Mouse (Mus musculus) neural tube, embryonic 15.5 days (tissue): ENCODE measurements around the gene Uba52. TPM values are rescaled to one million over a fixed set of nuclear protein-coding genes. Genes with fewer than 3 reads are reported as not detected.
"Not testable (repeated sequence)": the region's sequence is repeated elsewhere in the genome, so short reads cannot be mapped to it uniquely, and the experiment has no call there.

Experiments
- ATAC-seq: fragments of 200-750 bp; cut with Nextera tagmentation; 2 replicates; pipeline ENCODE4 v1.8.0; 2017; ENCODE audit warnings: mild to moderate bottlenecking, moderate TSS enrichment, moderate library complexity; ENCODE audit not compliant: low FRiP score
- H3K27ac ChIP-seq: fragments of 300-500 bp; sonication (generic); replicated peaks from 2 replicates; pipeline ENCODE4 v1.5.1; 2015; ENCODE audit warnings: mild to moderate bottlenecking, inconsistent platforms
- H3K27me3 ChIP-seq: fragments of 300-500 bp; sonication (generic); replicated peaks from 2 replicates; pipeline ENCODE4 v1.6.1; 2015; ENCODE audit warnings: inconsistent platforms
- H3K36me3 ChIP-seq: fragments of 300-500 bp; sonication (generic); 2 replicates; pipeline ENCODE4 v1.6.1; 2015; ENCODE audit warnings: inconsistent platforms
- H3K4me1 ChIP-seq: fragments of 300-500 bp; sonication (generic); 2 replicates; pipeline ENCODE4 v1.6.1; 2015; ENCODE audit warnings: inconsistent platforms
- H3K4me2 ChIP-seq: fragments of 300-500 bp; sonication (generic); 2 replicates; pipeline ENCODE4 v1.6.1; 2015; ENCODE audit warnings: inconsistent platforms, mild to moderate bottlenecking, moderate library complexity
- H3K4me3 ChIP-seq: fragments of 300-500 bp; sonication (generic); replicated peaks from 2 replicates; pipeline ENCODE4 v1.5.1; 2015; ENCODE audit warnings: mild to moderate bottlenecking, inconsistent platforms
- H3K9ac ChIP-seq: fragments of 300-500 bp; sonication (generic); replicated peaks from 2 replicates; pipeline ENCODE4 v1.6.1; 2015; ENCODE audit warnings: mild to moderate bottlenecking, inconsistent platforms
- H3K9me3 ChIP-seq: fragments of 300-500 bp; sonication (generic); replicated peaks from 2 replicates; pipeline ENCODE4 v1.6.1; 2016; ENCODE audit warnings: inconsistent platforms
- WGBS: fragments of 180-500 bp; shearing (Covaris S2); methylation state at CpG from one replicate; pipeline ENCODE4 v1.1.7; 2015; ENCODE audit warnings: mixed read lengths; 5-methylcytosine and 5-hydroxymethylcytosine counted together
- polyA plus RNA-seq: library from polyadenylated mRNA; unstranded; fragments of >200 nt; fragmentation: Nextera tagmentation; extraction: Ambion mirVana; gene quantifications from 2 replicates; pipeline ENCODE4 v1.2.1, GENCODE M21; 2015

The Uba52 gene
- polyA plus RNA-seq, 1 experiment from 2014 or later, result 653 TPM

DNA sequence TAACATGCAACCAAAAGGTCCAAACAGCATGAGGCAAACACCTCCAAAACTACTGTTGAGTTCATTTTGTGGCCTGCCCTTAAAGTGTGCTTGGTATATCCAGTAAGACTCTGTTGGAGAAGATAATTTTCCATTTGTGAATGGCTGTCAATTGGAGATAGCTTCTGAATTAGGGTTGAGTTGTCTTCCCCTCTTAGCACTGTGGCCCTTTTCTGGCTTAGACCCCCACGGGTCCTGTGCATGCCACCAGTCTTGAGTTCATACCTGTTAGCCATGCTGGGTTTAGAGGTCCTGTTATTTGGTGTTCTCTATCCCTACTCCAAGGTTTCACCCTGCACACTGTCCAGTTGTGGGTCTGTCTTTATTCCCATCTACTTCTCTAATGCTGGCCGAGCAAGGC, 1.2 kb upstream of the Uba52 start:
- Histone ChIP-seq H3K4me2 (no peak overlapping the region), H3K9me3 (no peaks in the 10 kb centered on the region), H3K27me3 (no peaks in the 10 kb centered on the region), H3K9ac (no peak overlapping the region), H3K4me3 (no peak overlapping the region), H3K36me3 (peaks cover 36% of the 10 kb centered on the region), H3K27ac (no peak overlapping the region), H3K4me1 (peaks cover 23% of the 10 kb centered on the region)
- ATAC-seq, result no peak
- 95% methylated on average over 2 of the region's 2 CpGs for WGBS

GRCm38 (mm10) chr8:70511174-70511573, 573 bp upstream of the Uba52 start:
- Histone ChIP-seq H3K4me3 (peak overlapping the region; percentile 94), H3K4me1 (peaks cover 23% of the 10 kb centered on the region), H3K9ac (peak overlapping the region; percentile 95), H3K4me2 (peak overlapping the region; percentile 98), H3K27ac (peak overlapping the region; percentile 97), H3K36me3 (peaks cover 30% of the 10 kb centered on the region)
- not testable (repeated sequence) for ATAC-seq, H3K27me3 ChIP-seq, H3K9me3 ChIP-seq
- WGBS, result 83% methylated on average over 6 of the region's 6 CpGs

- ATAC-seq, result no peak
- H3K4me1 ChIP-seq, result peaks cover 41% of the 10 kb centered on the region
- WGBS, result 15% methylated on average over 25 of the region's 25 CpGs
- H3K27me3 ChIP-seq, result no peaks in the 10 kb centered on the region
- H3K9me3 ChIP-seq, result no peaks in the 10 kb centered on the region
- H3K27ac ChIP-seq, result peak overlapping the region; percentile 97; the same call in 1 of the 2 replicates
- peak overlapping the region; percentile 98 for H3K4me2 ChIP-seq
- H3K9ac ChIP-seq, result peak overlapping the region; percentile 95
- H3K36me3 ChIP-seq, result peaks cover 29% of the 10 kb centered on the region
- H3K4me3 ChIP-seq, result peak overlapping the region; percentile 94
These were observed 1.2 kb downstream of the Uba52 start for GRCm38 (mm10) chr8:70509281-70509952.

DNA sequence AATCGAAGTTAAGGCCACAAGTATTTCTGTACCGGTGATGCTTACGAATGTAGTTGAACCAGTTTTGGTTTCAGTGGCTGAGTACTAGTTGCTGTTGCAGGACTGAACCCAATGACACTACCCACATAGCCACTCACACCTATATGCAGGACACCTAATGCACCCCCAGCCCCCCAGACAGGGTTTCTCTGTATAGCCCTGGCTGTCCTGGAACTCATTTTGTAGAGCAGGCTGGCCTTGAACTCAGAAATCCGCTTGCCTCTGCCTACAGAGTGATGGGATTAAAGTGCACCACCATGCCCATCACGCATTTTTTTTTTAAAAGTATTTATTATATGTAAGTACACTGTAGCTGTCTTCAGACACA, 3.6 kb downstream of the Uba52 start:
- Histone ChIP-seq H3K4me3 (peak overlapping the region; percentile 70), H3K9ac (no peak overlapping the region; the same call in 1 of the 2 replicates), H3K4me2 (peak overlapping the region; percentile 90; the same call in 1 of the 2 replicates), H3K27ac (peak overlapping the region; percentile 96; the same call in 1 of the 2 replicates), H3K9me3 (no peaks in the 10 kb centered on the region), H3K36me3 (peaks cover 22% of the 10 kb centered on the region), H3K4me1 (peaks cover 65% of the 10 kb centered on the region), H3K27me3 (peaks cover 18% of the 10 kb centered on the region)
- no peak for ATAC-seq
- 64% methylated on average over 5 of the region's 5 CpGs for WGBS

DNA sequence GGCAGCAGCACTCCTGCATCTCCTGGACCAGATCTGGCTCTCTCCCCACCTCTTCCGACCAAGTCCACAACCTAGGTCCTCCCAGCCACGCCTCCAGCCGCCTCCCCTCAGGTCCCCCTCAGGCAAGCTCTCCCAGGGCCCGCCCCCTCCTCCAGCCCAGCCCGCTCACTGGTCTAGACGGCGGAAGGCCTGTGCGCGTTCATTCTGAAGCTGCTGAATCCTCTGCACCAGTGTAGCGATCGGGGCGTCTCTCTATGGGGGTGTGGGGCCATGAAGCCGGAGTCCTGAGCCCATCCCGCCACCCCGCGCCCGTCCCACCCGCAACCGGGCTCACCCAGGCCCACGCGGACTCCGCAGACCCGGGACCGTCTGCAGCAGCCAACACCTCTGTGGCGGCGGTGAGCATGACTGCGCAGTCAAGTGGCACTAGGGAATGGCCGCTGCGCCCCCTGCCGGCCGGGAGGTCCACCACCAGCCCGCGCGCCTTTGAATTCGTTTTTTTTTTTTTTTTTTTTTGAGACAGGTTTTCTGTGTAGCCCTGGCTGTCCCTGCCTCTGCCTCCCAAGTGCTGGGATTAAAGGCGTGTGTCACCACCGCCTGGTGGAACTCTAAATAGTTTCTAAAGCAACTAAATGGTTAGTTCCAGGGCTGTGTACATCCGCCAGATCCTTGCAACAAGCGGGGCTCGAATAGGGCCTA, 4.1 kb downstream of the Uba52 start, which contains the start of gene Rex1bd:
Gene Rex1bd, minus strand, starts transcription at position 425 of the 699 bp plus-strand sequence.
- H3K27ac ChIP-seq, result peak within 1 kb of the TSS; percentile 96
- ATAC-seq, result peak; percentile 86
- H3K9ac ChIP-seq, result peak within 1 kb of the TSS; percentile 87
- peaks cover 70% of the 10 kb centered on the region for H3K4me1 ChIP-seq
- H3K27me3 ChIP-seq, result peaks cover 23% of the 10 kb centered on the region
- H3K4me2 ChIP-seq, result peak within 1 kb of the TSS; percentile 90
- 2% methylated on average over 40 of the region's 40 CpGs for WGBS
- peak within 1 kb of the TSS; percentile 70 for H3K4me3 ChIP-seq
- H3K9me3 ChIP-seq, result no peaks in the 10 kb centered on the region
- peaks cover 22% of the 10 kb centered on the region for H3K36me3 ChIP-seq

DNA sequence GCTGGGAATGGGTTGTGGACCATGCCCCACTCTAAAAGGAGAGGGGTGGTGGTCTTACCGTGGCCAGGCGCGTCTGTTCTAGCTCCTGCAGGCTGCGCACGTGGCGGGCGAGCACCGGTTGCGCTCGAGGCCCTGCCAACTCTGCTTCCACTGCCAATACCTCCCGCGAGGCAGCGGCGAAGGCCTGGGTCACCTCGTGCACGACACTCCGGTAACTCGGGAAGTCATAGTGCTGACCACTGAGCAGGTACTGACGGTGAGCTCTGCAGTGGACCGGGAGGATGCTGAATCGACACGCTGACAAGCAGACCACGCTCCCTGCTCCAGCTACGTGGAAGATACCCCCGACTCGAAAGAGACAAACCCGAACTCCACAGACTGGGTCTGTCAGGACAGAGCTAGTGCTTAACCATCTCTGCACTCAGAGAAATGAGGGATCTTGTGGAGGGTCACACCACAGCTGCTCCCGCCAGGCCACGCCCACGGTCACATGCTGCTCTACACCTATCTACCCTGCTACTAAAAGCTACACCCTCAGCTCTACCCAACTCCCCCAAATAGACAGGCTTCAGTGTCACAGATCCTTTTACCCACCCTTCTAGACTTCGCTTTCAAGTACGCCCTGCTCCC, 4.8 kb downstream of the Uba52 start:
- Histone ChIP-seq H3K27ac (peak overlapping the region; percentile 96), H3K4me1 (peaks cover 72% of the 10 kb centered on the region), H3K4me2 (peak overlapping the region; percentile 90), H3K27me3 (peaks cover 30% of the 10 kb centered on the region), H3K36me3 (peaks cover 22% of the 10 kb centered on the region), H3K4me3 (peak overlapping the region; percentile 70), H3K9ac (peak overlapping the region; percentile 87), H3K9me3 (no peaks in the 10 kb centered on the region)
- peak; percentile 19 for ATAC-seq
- 38% methylated on average over 32 of the region's 32 CpGs for WGBS

DNA sequence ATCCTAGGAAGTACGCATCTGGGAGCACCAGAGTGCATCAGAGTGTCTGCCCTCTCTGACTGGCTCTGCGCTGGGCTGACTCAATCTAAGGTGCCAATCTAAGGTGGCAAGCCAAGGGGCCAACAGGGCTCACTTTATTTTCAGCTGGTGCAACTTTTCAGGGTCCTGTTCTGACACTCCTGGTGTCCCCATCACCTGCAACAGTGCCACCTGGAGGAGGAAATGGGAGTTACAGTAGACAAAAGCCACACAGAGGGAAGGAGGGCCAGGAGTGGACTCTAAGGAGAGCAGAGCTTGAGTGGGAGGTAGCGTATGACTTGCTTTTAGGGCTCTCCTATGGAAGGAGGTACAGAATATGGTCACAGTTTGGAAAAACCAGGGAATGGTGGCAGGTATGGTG, 5.8 kb downstream of the Uba52 start:
- 73% methylated on average over 3 of the region's 3 CpGs for WGBS
- peaks cover 39% of the 10 kb centered on the region for H3K27me3 ChIP-seq
- ATAC-seq, result no peak
- no peaks in the 10 kb centered on the region for H3K9me3 ChIP-seq
- peak overlapping the region; percentile 90 for H3K4me2 ChIP-seq
- 0 out of 2 replicates have a peak overlapping the region, but pooled peaks have one; percentile 87 for H3K9ac ChIP-seq
- H3K36me3 ChIP-seq, result peaks cover 22% of the 10 kb centered on the region
- H3K4me3 ChIP-seq, result 0 out of 2 replicates have a peak overlapping the region, but pooled peaks have one; percentile 4
- peaks cover 76% of the 10 kb centered on the region for H3K4me1 ChIP-seq
- peak overlapping the region; percentile 58 for H3K27ac ChIP-seq

DNA sequence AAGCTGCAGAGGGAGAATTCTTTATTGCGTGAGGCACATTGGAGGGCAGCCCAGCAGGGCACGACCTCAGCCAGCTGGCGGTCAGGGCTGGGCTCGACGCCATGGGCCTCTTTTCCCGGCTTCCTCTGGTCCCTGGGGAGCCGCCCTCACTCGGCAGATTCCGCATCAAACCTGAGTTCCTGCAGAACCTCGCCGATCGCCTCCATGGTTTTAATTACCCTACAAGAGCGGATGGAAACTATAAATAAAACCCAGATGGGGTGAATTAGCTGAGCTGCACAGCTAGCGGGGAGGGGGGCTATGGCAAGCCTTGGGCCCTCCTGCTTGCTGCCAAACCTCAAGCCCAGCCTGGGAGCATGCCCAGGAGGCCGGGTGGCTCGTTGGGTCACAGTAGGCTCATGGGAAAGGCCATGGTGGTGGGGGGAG, 6.3 kb downstream of the Uba52 start:
- H3K9ac ChIP-seq, result 0 out of 2 replicates have a peak overlapping the region, but pooled peaks have one; percentile 87
- peak overlapping the region; percentile 90 for H3K4me2 ChIP-seq
- H3K4me1 ChIP-seq, result peaks cover 72% of the 10 kb centered on the region
- WGBS, result 31% methylated on average over 16 of the region's 16 CpGs
- H3K27ac ChIP-seq, result peak overlapping the region; percentile 58
- H3K9me3 ChIP-seq, result no peaks in the 10 kb centered on the region
- H3K4me3 ChIP-seq, result no peak overlapping the region
- H3K36me3 ChIP-seq, result peaks cover 22% of the 10 kb centered on the region
- no peak for ATAC-seq
- H3K27me3 ChIP-seq, result peaks cover 44% of the 10 kb centered on the region

- Histone ChIP-seq H3K27ac (no peak overlapping the region), H3K36me3 (peaks cover 15% of the 10 kb centered on the region), H3K4me3 (peak overlapping the region; percentile 10; the same call in 1 of the 2 replicates), H3K4me2 (peak overlapping the region; percentile 19; the same call in 1 of the 2 replicates), H3K9me3 (no peaks in the 10 kb centered on the region), H3K9ac (no peak overlapping the region), H3K4me1 (peaks cover 62% of the 10 kb centered on the region), H3K27me3 (peaks cover 55% of the 10 kb centered on the region)
- WGBS, result 12% methylated on average over 46 of the region's 46 CpGs
- ATAC-seq, result no peak
These were observed 7.4 kb downstream of the Uba52 start for GRCm38 (mm10) chr8:70503062-70503750.

- ATAC-seq, result no peak
- Histone ChIP-seq H3K27me3 (peaks cover 62% of the 10 kb centered on the region), H3K36me3 (peaks cover 9% of the 10 kb centered on the region), H3K9me3 (no peaks in the 10 kb centered on the region), H3K4me3 (no peak overlapping the region), H3K9ac (0 out of 2 replicates have a peak overlapping the region, but pooled peaks have one; percentile 17), H3K4me1 (peaks cover 62% of the 10 kb centered on the region), H3K27ac (no peak overlapping the region; the same call in 1 of the 2 replicates), H3K4me2 (no peak overlapping the region)
- WGBS, result 37% methylated on average over 12 of the region's 12 CpGs
These were observed 8.1 kb downstream of the Uba52 start for GRCm38 (mm10) chr8:70502540-70502939.
